Mouse (Mus musculus) cerebellum, adult 11 months (tissue): ENCODE measurements at regions not wholly inside any gene's neighbourhood (a gene's known extent, or its start where the extent isn't known, plus 50 kb on each side); places are given as distances from the start of the nearest gene placed in this dataset.

Experiments used
- DNase-seq: peaks from one replicate; pipeline ENCODE4 v3.0.0; 2022

DNA sequence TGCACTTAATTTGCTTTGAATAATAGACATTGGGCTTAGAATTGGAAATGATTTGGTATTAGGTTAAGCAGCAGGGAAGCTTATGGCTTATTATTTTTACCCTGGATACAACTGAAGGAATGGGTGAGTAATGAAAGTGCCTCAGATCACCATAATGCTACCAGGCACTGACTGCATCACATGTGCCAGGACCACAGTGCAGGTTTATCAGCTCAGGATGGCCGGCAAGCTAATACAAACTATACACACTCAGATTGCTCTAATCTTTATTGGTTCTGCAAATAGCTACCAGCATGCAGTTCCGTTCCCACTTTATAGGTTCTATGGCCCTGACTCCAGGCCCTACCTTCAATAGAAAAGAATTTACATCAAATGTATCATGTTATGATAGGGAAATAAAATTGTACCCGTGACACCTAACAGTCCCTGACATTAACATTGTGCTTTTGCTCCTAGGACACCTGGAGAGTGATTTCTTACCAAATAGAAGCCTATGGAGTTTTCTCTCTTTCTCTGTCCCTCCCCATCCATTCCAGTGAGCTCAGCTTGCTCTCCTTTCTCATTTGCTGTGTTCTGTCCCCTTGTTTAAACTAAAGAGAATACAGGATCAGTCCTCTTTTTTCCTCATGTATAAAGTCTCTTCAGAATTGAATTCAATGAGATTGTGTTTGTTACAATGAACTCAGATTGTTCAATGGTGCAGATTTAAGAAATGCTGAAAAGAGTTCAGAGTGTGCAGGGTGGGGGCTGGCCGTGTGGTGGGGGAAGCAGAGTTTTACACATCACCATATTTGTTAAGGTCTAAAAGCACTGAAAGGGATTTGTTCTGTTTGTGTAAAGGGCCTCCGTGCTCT lies 121.3 kb upstream of the BC052040 start:
- DNase-seq = no peak

DNA sequence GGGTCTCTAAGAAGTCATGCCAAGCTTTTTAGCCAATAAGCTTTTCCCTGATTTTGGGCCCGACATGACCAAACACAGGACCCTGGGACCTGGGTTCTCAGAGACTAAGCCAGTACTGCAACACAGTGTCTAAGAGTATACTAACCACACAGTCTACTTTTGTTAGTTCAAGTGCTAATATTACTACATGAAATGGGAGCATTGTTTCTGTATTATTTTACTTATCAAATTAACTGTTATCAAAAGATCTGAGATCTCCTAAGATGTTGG lies 120.7 kb upstream of the BC052040 start:
- no peak for DNase-seq

GRCm38 (mm10) chr2:115466170-115466569 lies 115.3 kb upstream of the BC052040 start:
- DNase-seq = no peak

GRCm38 (mm10) chr2:115467107-115467745 lies 114.3 kb upstream of the BC052040 start:
- DNase-seq = no peak

DNA sequence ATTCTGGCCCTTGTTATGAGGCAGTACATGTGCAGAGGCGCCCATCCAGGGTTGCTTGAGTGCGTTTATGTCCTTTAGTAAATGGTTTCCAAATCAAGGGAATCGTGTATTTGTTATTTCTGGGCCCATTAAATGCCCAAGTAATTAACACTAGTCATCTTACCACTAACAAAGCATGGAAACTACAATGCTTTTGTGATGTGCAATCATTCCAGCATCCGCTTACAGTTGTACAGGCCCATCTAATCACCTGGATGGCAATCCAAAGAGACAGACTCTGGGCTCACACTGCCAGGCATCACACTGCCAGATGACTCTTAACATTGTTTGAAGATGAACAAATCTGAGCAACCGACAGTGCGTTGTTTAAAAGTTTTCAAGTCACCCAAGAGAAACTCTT lies 113.6 kb upstream of the BC052040 start:
- DNase-seq = no peak

DNA sequence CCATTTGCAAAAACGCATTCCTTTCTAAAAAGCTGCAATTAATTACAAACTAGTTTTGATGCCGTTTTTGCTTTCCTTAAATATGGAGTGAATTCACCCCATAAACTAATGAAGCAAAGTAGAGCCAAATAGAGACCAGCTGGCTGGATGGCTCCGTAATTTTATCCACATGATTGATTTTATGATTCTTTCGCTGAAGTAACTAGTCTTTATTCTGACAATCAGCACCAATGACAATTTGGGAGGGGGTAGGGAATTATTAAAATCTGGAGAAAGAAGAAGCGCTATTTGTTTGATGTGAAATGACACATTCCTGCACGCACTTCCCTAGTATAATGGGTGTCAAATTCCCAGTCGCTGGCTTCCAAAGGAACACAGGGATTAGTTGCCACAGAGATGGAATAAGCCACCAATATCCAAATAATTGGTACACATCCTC lies 113.0 kb upstream of the BC052040 start:
- no peak for DNase-seq

GRCm38 (mm10) chr2:115469165-115469821 lies 112.2 kb upstream of the BC052040 start:
- DNase-seq = no peak

- no peak for DNase-seq
These were observed 109.1 kb upstream of the BC052040 start for GRCm38 (mm10) chr2:115472393-115472792.

DNA sequence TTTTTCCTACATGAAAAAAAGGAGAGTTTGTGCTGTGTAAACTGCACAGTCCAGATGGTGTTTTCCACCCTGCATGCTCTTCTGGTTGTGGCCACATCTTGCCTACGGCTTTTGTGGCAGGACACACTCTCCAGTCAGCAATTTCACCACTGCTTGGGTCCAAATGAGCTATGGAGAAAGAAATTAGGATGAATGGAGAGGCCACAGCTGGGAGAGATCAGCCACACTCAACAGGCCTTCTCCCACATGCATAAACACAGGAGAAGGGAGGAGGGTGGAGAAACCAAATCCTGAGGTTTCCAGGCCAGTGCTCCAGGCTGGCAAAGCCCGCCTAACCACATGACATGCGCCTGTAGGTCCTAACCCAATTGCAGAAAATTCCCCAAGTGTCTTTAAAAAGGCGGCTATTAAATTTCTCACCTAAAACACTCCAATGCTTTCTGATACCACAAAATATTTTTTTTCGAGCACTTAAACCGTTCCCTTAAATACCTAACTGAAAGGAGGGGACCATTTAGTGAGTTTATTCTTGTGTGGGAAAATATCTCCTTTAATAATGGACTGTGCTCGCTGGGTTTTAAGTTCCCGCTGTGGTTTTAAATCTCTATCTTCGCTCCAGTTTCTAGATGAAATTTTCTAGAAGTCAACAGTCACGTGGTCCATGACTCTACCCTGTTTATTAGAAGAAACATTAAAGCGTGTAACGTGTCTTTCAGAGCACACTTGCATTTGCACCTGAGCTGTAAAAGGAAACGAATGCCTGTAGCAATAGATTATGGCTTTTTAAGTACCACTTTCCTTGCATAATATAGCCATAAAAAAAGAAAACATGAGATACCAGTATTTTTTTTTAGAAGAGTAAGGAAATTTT lies 97.9 kb upstream of the BC052040 start:
- DNase-seq = no peak

DNA sequence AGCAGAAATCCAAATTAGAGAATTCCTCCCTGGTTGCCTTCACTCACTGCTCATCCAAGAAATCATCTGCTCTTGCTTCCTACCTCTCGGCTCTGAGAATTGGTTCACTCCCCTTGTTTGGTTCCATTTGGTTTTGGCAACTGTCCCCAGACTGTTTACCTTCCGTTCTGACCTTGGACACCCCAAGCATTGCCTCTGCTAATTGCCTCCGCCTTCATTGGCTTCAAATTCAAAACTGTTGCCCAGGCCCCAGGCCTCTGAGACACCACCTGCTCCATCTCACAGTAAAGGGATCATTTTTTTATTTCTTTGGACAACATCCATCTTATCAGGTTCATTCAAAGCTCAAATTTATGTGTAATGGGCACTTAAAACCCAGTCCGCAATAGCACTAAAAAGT lies 93.1 kb upstream of the BC052040 start:
- DNase-seq = no peak

DNA sequence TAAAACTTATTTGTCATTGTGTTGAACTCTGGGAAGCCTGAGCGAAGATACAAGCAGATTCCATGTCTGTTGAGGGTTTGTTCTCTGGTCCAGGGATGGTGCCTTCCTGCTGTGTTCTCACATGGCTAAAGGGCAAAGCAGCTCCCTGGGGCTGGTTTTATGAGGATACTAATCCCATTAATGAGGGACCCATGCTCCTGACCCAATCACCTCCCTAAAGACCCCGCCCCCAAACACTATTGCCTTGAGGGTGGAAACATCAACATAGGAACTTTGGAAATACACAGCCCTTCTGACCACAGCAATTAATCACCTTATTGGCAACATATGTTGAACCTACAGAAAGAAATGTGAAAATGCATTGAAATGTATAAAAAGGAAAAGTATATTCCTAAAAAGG lies 88.5 kb upstream of the BC052040 start:
- no peak for DNase-seq

GRCm38 (mm10) chr2:115499904-115500303 lies 81.6 kb upstream of the BC052040 start:
- DNase-seq = no peak

- no peak for DNase-seq
These were observed 72.0 kb upstream of the BC052040 start for GRCm38 (mm10) chr2:115509527-115509926.

DNA sequence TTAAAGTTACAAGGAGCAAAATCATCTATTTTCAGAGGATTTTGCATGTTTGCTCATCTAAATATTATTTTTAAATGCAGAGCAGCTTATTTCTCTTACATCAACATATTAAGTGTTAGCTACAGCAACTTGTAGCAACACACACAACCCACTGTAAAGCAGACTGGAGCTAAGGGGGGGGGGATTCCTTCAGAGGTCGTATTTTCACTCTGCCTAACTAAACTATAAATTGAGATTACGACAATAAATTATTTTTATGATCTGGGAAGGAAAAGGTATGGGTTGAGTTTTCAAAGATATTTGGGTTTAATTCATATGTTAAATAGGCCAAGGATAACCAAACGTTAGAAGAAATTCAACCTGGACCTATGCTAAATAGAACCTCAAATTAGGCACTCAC lies 70.4 kb upstream of the BC052040 start:
- DNase-seq = no peak

DNA sequence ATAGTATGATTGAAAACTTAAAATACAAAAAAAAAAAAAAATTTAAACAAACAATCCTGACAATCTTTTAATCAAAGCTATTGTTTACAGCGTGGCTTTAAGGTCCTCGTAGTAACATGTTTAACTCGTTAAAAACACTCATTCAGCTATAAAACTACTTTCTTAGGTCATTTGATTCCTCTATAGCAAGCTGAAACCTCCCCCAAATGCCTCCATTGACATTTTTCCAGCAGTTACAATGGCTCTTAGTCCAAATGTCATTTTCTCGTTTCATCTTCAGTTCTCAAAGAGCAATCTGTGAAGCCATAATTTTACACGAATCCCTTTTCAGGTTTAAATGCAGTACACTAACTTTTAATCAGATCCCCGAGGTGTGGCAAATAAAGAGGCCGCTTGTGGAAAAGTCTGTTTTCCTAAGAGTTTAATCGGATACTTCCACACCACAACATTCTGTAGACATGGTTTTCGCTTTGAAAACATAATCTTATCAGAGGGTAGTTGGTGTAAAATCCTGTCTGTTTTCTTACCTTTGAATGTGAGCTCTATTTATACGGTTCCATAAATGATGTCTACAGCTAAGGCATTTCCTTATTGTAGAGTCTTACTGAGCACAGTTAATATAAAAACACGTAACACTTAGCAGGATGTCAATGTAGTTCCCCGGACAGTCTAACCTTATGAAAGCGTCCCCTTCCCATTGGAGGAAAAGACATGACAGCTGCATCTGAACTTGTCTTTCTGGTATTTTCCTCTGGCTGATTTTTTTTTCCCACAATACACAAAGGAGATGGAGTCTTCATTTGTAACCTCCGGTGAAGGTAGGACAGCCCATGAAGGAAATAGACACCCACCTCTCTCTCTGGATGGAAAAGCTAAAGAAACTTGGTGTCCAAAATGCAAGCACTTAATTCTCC lies 69.6 kb upstream of the BC052040 start:
- DNase-seq = no peak

- no peak for DNase-seq
These were observed 68.6 kb upstream of the BC052040 start for GRCm38 (mm10) chr2:115512891-115513290.

- no peak for DNase-seq
These were observed 67.7 kb upstream of the BC052040 start for GRCm38 (mm10) chr2:115513774-115514231.

- peak; percentile 4 for DNase-seq
These were observed 66.6 kb upstream of the BC052040 start for GRCm38 (mm10) chr2:115514831-115515428.

DNA sequence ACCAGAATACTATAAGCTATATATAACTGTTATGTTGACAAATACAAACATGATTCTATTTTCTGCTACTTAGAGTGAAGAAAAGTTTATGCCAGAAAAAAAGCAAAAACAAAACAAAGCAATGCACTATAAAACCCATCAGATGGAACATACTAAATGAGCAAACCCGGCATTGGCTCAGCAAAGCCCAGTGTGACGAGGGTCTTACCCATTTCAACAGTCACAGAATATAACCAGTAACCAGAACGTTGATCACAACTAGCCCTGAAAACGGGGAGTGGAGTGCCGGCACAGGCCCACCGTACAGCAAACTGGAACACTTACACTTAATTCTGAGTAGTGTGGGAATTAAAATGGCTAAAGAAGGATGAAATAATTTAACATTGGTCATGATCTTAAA lies 66.0 kb upstream of the BC052040 start:
- DNase-seq = no peak

GRCm38 (mm10) chr2:115516824-115517223 lies 64.7 kb upstream of the BC052040 start:
- DNase-seq = no peak

GRCm38 (mm10) chr2:115519974-115520373 lies 61.5 kb upstream of the BC052040 start:
- no peak for DNase-seq
